ENCODE assay signal across 8 mouse cellular contexts in the genomic region with DNA sequence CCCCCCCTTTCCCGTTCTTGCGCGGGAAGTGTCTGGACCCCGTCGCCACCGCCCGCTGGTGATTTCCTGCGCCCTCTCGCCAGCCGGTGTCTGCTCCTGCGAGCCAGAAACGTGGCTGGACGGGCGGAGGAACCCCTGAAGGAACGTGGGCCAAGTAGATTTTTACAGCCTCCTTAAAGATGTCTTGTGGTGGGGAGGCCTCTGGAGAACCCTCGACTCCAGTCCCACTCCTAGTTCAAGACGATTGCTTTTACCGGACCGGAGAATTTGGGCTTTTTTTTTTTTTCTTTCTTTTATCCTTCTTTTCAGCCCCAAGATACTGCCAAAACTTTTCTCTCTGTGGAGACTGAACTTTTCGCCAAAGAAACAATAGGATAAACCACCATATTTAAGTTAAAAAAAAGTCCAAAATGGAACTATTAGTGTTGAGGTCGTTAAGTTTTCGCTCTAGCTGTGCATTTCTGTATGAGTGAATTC. TPM values are rescaled to one million over a fixed set of nuclear protein-coding genes. Genes with fewer than 3 reads are reported as not detected.
DNase-seq lines count a peak whose midpoint lies in the region; ATAC-seq and TF ChIP-seq lines count a peak whose summit lies in the region.

No protein-coding gene starts in this region.

- no peak for TF ChIP-seq POLR2A in liver, adult 2 months (IDR thresholded peaks at IDR 0.05; ENCODE audit: extremely low read depth, insufficient read depth, low read length)

- peak overlapping the region; percentile 91 for H3K4me3 ChIP-seq in liver, adult 2 months (ENCODE audit: insufficient read depth, low read depth, low read length)
- H3K4me3 ChIP-seq in embryonic facial prominence, embryonic 13.5 days: peak overlapping the region; percentile 64
- peak overlapping the region; percentile 89 for H3K4me3 ChIP-seq in intestine, postnatal 0 days (ENCODE audit: low read depth, low read length)
- H3K4me3 ChIP-seq in neural tube, embryonic 13.5 days: peak overlapping the region; percentile 94

- H3K4me1 ChIP-seq in liver, adult 2 months (ENCODE audit: control insufficient read depth, insufficient read depth, low read length): peaks cover 2% of the 10 kb centered on the region; the same call in 1 of the 2 replicates
- H3K4me1 ChIP-seq in embryonic facial prominence, embryonic 13.5 days: peaks cover 21% of the 10 kb centered on the region
- H3K4me1 ChIP-seq in intestine, postnatal 0 days (replicated peaks; ENCODE audit: control insufficient read depth, insufficient read depth, low read length): no peaks in the 10 kb centered on the region; the same call in 1 of the 2 replicates
- H3K4me1 ChIP-seq in neural tube, embryonic 13.5 days (replicated peaks): peaks cover 47% of the 10 kb centered on the region

- TF ChIP-seq CTCF in liver, adult 2 months (IDR thresholded peaks at IDR 0.05; ENCODE audit: low read depth, low read length): no peak
- TF ChIP-seq CTCF in intestine, postnatal 0 days (IDR thresholded peaks at IDR 0.05; ENCODE audit: low read depth): no peak

- under 1% methylated on average over 22 of the region's 22 CpGs for WGBS in liver, adult 2 months
- under 1% methylated on average over 22 of the region's 22 CpGs for WGBS in embryonic facial prominence, embryonic 13.5 days
- WGBS in intestine, postnatal 0 days: under 1% methylated on average over 22 of the region's 22 CpGs
- 0% methylated on average over 22 of the region's 22 CpGs for WGBS in neural tube, embryonic 13.5 days

- peaks cover 26% of the 10 kb centered on the region for H3K79me2 ChIP-seq in liver, adult 2 months (ENCODE audit: control insufficient read depth, insufficient read depth, low read length)

- DNase-seq in liver, adult 2 months (ENCODE audit: extremely low read depth, low read depth, low spot score): no peak
- DNase-seq in liver: no peak
- no peak for DNase-seq in cerebellum, postnatal 36 days
- DNase-seq in gastrocnemius, postnatal 25 days: no peak
- DNase-seq in thymus, postnatal 36 days: no peak

- no peaks in the 10 kb centered on the region for H3K27me3 ChIP-seq in liver, adult 2 months (ENCODE audit: control insufficient read depth, insufficient read depth, low read length)
- H3K27me3 ChIP-seq in embryonic facial prominence, embryonic 13.5 days: no peaks in the 10 kb centered on the region
- no peaks in the 10 kb centered on the region for H3K27me3 ChIP-seq in intestine, postnatal 0 days (replicated peaks; ENCODE audit: control insufficient read depth, insufficient read depth, low read length)
- no peaks in the 10 kb centered on the region for H3K27me3 ChIP-seq in neural tube, embryonic 13.5 days

- no peaks in the 10 kb centered on the region for H3K9me3 ChIP-seq in embryonic facial prominence, embryonic 13.5 days
- H3K9me3 ChIP-seq in intestine, postnatal 0 days (ENCODE audit: control insufficient read depth): no peaks in the 10 kb centered on the region
- H3K9me3 ChIP-seq in neural tube, embryonic 13.5 days: no peaks in the 10 kb centered on the region

- peak overlapping the region; percentile 78 for H3K4me2 ChIP-seq in embryonic facial prominence, embryonic 13.5 days
- peak overlapping the region; percentile 71 for H3K4me2 ChIP-seq in intestine, postnatal 0 days (replicated peaks; ENCODE audit: low read depth)
- peak overlapping the region; percentile 80 for H3K4me2 ChIP-seq in neural tube, embryonic 13.5 days

- peak overlapping the region; percentile 88 for H3K9ac ChIP-seq in liver, adult 2 months (ENCODE audit: low read depth, low read length)
- H3K9ac ChIP-seq in embryonic facial prominence, embryonic 13.5 days: peak overlapping the region; percentile 90
- H3K9ac ChIP-seq in intestine, postnatal 0 days (ENCODE audit: low read depth, low read length): peak overlapping the region; percentile 84
- H3K9ac ChIP-seq in neural tube, embryonic 13.5 days: peak overlapping the region; percentile 91

- H3K27ac ChIP-seq in liver, adult 2 months (replicated peaks; ENCODE audit: insufficient read depth, low read depth, low read length): peak overlapping the region; percentile 77
- peak overlapping the region; percentile 87 for H3K27ac ChIP-seq in embryonic facial prominence, embryonic 13.5 days
- H3K27ac ChIP-seq in intestine, postnatal 0 days (ENCODE audit: low read depth, low read length): peak overlapping the region; percentile 78
- peak overlapping the region; percentile 85 for H3K27ac ChIP-seq in neural tube, embryonic 13.5 days (replicated peaks)

- no peak for ATAC-seq in embryonic facial prominence, embryonic 13.5 days (ENCODE audit: insufficient number of reproducible peaks, insufficient read depth, low FRiP score, low TSS enrichment, low read depth)
- no peak for ATAC-seq in intestine, postnatal 0 days
- no peak for ATAC-seq in neural tube, embryonic 13.5 days (ENCODE audit: low read depth)

- H3K36me3 ChIP-seq in liver, adult 2 months (ENCODE audit: control insufficient read depth, insufficient read depth, low read length): peaks cover 3% of the 10 kb centered on the region
- H3K36me3 ChIP-seq in embryonic facial prominence, embryonic 13.5 days: peaks cover 11% of the 10 kb centered on the region; the same call in 1 of the 2 replicates
- peaks cover 4% of the 10 kb centered on the region; the same call in 1 of the 2 replicates for H3K36me3 ChIP-seq in intestine, postnatal 0 days (ENCODE audit: control insufficient read depth, insufficient read depth)
- 0 out of 2 replicates have a peak, but pooled peaks cover 7% of the 10 kb centered on the region for H3K36me3 ChIP-seq in neural tube, embryonic 13.5 days

RNA-seq across cellular contexts. Expression of gene Eif2s1, which starts 0.7 kb away (rescaled TPM):
- total RNA-seq in liver, adult 2 months (2014; rRNA removed): 38.8 and 42.7 TPM in 2 replicates
- 7.7 and 8.3 TPM in 2 replicates for polyA plus RNA-seq in liver, adult 2 months (2012; rRNA removed)
- polyA plus RNA-seq in embryonic facial prominence, embryonic 13.5 days (2015; fragmentation: Nextera tagmentation; extraction: Ambion mirVana): 196 and 205 TPM in 2 replicates
- polyA plus RNA-seq in intestine, postnatal 0 days (2015; fragmentation: Nextera tagmentation; extraction: Ambion mirVana): 71.2 and 77.6 TPM in 2 replicates
- polyA plus RNA-seq in neural tube, embryonic 13.5 days (2015; fragmentation: Nextera tagmentation; extraction: Ambion mirVana): 167 and 176 TPM in 2 replicates
- total RNA-seq in gastrocnemius, postnatal 25 days (2021): 10 to 100 TPM; 39.9 to 40.3 TPM

RNA-seq across cellular contexts. Expression of gene Atp6v1d, which starts 0.9 kb away (rescaled TPM):
- total RNA-seq in liver, adult 2 months (2014; rRNA removed): 19.1 and 19.8 TPM in 2 replicates
- polyA plus RNA-seq in liver, adult 2 months (2012; rRNA removed): 8.4 and 9.3 TPM in 2 replicates
- polyA plus RNA-seq in embryonic facial prominence, embryonic 13.5 days (2015; fragmentation: Nextera tagmentation; extraction: Ambion mirVana): 67.1 and 70.3 TPM in 2 replicates
- 124 and 138 TPM in 2 replicates for polyA plus RNA-seq in intestine, postnatal 0 days (2015; fragmentation: Nextera tagmentation; extraction: Ambion mirVana)
- polyA plus RNA-seq in neural tube, embryonic 13.5 days (2015; fragmentation: Nextera tagmentation; extraction: Ambion mirVana): 125 and 128 TPM in 2 replicates
- total RNA-seq in gastrocnemius, postnatal 25 days (2021): 10 to 100 TPM; 57.4 to 60.8 TPM

RNA-seq across cellular contexts. Expression of gene Plek2, which starts 44.5 kb away (rescaled TPM):
- 1.9 and 2.4 TPM in 2 replicates for total RNA-seq in liver, adult 2 months (2014; rRNA removed)
- polyA plus RNA-seq in liver, adult 2 months (2012; rRNA removed): 0.22 and 0.39 TPM in 2 replicates
- polyA plus RNA-seq in embryonic facial prominence, embryonic 13.5 days (2015; fragmentation: Nextera tagmentation; extraction: Ambion mirVana): 4.2 and 5.1 TPM in 2 replicates
- 21.5 and 23.5 TPM in 2 replicates for polyA plus RNA-seq in intestine, postnatal 0 days (2015; fragmentation: Nextera tagmentation; extraction: Ambion mirVana)
- 1.0 and 1.1 TPM in 2 replicates for polyA plus RNA-seq in neural tube, embryonic 13.5 days (2015; fragmentation: Nextera tagmentation; extraction: Ambion mirVana)
- total RNA-seq in gastrocnemius, postnatal 25 days (2021): under 1 TPM in 1 of 2 experiments, not detected in 1; 0.43 TPM
